ENCODE assay signal across 8 mouse cellular contexts in the genomic region with DNA sequence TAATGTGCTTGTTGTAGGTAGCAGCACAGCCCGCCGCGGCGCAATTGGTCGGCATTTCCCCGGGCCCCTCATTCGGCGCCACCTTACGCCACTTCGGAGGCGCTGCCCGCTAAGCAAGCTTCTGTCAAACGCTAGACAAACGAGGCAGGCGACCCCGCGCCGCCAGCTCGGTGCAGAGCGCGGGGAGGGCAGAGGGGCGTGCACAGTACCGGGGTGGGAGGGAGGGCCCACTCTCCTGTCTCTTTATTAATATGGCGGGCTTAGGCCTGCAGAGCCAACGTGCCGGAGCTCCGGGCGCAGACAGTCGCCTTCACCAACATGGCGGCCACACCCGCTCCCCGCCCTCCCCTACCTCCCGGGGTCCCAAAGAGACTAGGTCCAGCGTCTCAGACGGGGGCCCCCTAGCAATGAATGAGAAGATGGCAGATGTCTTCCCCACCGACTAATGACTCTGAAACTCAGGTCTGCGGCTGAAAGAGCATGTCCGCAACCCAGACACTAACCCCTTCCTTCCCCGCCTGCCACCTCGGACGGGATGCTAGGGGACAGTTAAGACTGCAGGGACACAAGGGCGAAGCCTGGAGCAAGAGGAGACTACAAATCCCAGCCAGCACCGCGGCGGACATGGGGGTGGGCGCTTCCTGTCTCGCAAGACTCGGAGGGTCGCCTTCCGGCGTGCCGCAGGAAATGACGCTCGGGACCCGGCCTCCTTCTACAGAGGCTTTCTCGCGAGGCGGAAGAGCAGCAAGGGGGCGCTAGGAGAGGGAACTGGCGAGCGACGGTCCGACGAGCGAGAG. TPM values are rescaled to one million over a fixed set of nuclear protein-coding genes. Genes with fewer than 3 reads are reported as not detected.
DNase-seq lines count a peak whose midpoint lies in the region; ATAC-seq and TF ChIP-seq lines count a peak whose summit lies in the region.

Gene Thap2, minus strand, starts transcription at position 223 of the 797 bp plus-strand sequence.
Gene Zfc3h1, plus strand, starts transcription at position 739 of the 797 bp plus-strand sequence.

- peak; percentile 75 for TF ChIP-seq CTCF in bone marrow, adult 2 months (IDR thresholded peaks at IDR 0.05; ENCODE audit: control insufficient read depth, insufficient read depth, low read length)
- peak; percentile 86 for TF ChIP-seq CTCF in midbrain, postnatal 0 days (IDR thresholded peaks at IDR 0.05)

- H3K9me3 ChIP-seq in embryonic facial prominence, embryonic 15.5 days (replicated peaks): no peaks in the 10 kb centered on the region
- no peaks in the 10 kb centered on the region for H3K9me3 ChIP-seq in limb, embryonic 14.5 days (ENCODE audit: control insufficient read depth, low read length)
- no peaks in the 10 kb centered on the region for H3K9me3 ChIP-seq in midbrain, postnatal 0 days (ENCODE audit: low read length)

- 0 out of 2 replicates have a peak, but pooled peaks cover 3% of the 10 kb centered on the region for H3K36me3 ChIP-seq in embryonic facial prominence, embryonic 15.5 days
- H3K36me3 ChIP-seq in limb, embryonic 14.5 days (ENCODE audit: control insufficient read depth, insufficient read depth, low read length): peaks cover 22% of the 10 kb centered on the region
- no peaks in the 10 kb centered on the region for H3K36me3 ChIP-seq in midbrain, postnatal 0 days (ENCODE audit: insufficient read depth, low read length)

- H3K27ac ChIP-seq in bone marrow, adult 2 months (ENCODE audit: control insufficient read depth, insufficient read depth, low read depth, low read length, poor library complexity): peak within 1 kb of the TSS; percentile 98
- peak within 1 kb of the TSS; percentile 99 for H3K27ac ChIP-seq in embryonic facial prominence, embryonic 15.5 days (replicated peaks)
- H3K27ac ChIP-seq in limb, embryonic 14.5 days (replicated peaks; ENCODE audit: low read depth, low read length): peak within 1 kb of the TSS; percentile 99
- peak within 1 kb of the TSS; percentile 97 for H3K27ac ChIP-seq in midbrain, postnatal 0 days (ENCODE audit: low read depth, low read length)

- peak within 1 kb of the TSS; percentile 58 for H3K4me2 ChIP-seq in embryonic facial prominence, embryonic 15.5 days (replicated peaks)
- peak within 1 kb of the TSS; percentile 65 for H3K4me2 ChIP-seq in limb, embryonic 14.5 days (replicated peaks; ENCODE audit: low read depth, low read length, severe bottlenecking)
- H3K4me2 ChIP-seq in midbrain, postnatal 0 days (ENCODE audit: low read depth, low read length, poor library complexity, severe bottlenecking): peak within 1 kb of the TSS; percentile 71

- no peaks in the 10 kb centered on the region for H3K27me3 ChIP-seq in embryonic facial prominence, embryonic 15.5 days
- H3K27me3 ChIP-seq in limb, embryonic 14.5 days (ENCODE audit: control insufficient read depth, insufficient read depth, low read length): no peaks in the 10 kb centered on the region
- no peaks in the 10 kb centered on the region for H3K27me3 ChIP-seq in midbrain, postnatal 0 days (ENCODE audit: insufficient read depth, low read length)

- DNase-seq in 416B (ENCODE audit: low read depth): peak; percentile 99
- DNase-seq in heart, adult 8-10 months (ENCODE audit: low spot score): peak; percentile 98
- peak; percentile 99 for DNase-seq in kidney, adult 9 months
- peak; percentile 99 for DNase-seq in limb, embryonic 14.5 days (ENCODE audit: low spot score)
- DNase-seq in midbrain, postnatal 0 days (ENCODE audit: low spot score): peak; percentile 99
- DNase-seq in spleen, postnatal 14 days (ENCODE audit: low spot score in 2 of 2): peak; percentile 94 to 96

- H3K9ac ChIP-seq in embryonic facial prominence, embryonic 15.5 days: peak within 1 kb of the TSS; percentile 87
- H3K9ac ChIP-seq in limb, embryonic 14.5 days (ENCODE audit: low read depth, low read length, severe bottlenecking): peak within 1 kb of the TSS; percentile 96
- H3K9ac ChIP-seq in midbrain, postnatal 0 days (replicated peaks; ENCODE audit: low read length, poor library complexity, severe bottlenecking): peak within 1 kb of the TSS; percentile 87

- no peaks in the 10 kb centered on the region for H3K4me1 ChIP-seq in bone marrow, adult 2 months (ENCODE audit: control insufficient read depth, insufficient read depth, low read length)
- H3K4me1 ChIP-seq in embryonic facial prominence, embryonic 15.5 days: peaks cover 22% of the 10 kb centered on the region
- H3K4me1 ChIP-seq in limb, embryonic 14.5 days (ENCODE audit: control insufficient read depth, insufficient read depth, low read length): peaks cover 22% of the 10 kb centered on the region
- peaks cover 11% of the 10 kb centered on the region for H3K4me1 ChIP-seq in midbrain, postnatal 0 days (ENCODE audit: insufficient read depth, low read length)

- WGBS in bone marrow, adult 2 months: under 1% methylated on average over 65 of the region's 65 CpGs
- under 1% methylated on average over 65 of the region's 65 CpGs for WGBS in embryonic facial prominence, embryonic 15.5 days
- under 1% methylated on average over 52 of the region's 65 CpGs for WGBS in limb, embryonic 14.5 days
- WGBS in midbrain, postnatal 0 days: under 1% methylated on average over 62 of the region's 65 CpGs

- TF ChIP-seq POLR2A in bone marrow, adult 2 months (IDR thresholded peaks at IDR 0.05; ENCODE audit: borderline replicate concordance, control insufficient read depth, low read depth, low read length): peak; percentile 97
- TF ChIP-seq POLR2A in limb, embryonic 14.5 days (IDR thresholded peaks at IDR 0.05; ENCODE audit: borderline replicate concordance, extremely low read depth, insufficient read depth, insufficient read length): no peak; the same call in 1 of the 2 replicates

- peak; percentile 99 for ATAC-seq in embryonic facial prominence, embryonic 15.5 days (ENCODE audit: insufficient number of reproducible peaks, low FRiP score, low TSS enrichment, low read depth)
- peak; percentile 96 for ATAC-seq in limb, embryonic 14.5 days (ENCODE audit: low FRiP score, low read depth)
- peak; percentile 97 for ATAC-seq in midbrain, postnatal 0 days (ENCODE audit: low FRiP score)

- H3K4me3 ChIP-seq in bone marrow, adult 2 months (replicated peaks; ENCODE audit: control insufficient read depth, low read depth, low read length): peak within 1 kb of the TSS; percentile 92
- H3K4me3 ChIP-seq in embryonic facial prominence, embryonic 15.5 days (replicated peaks): peak within 1 kb of the TSS; percentile 94
- peak within 1 kb of the TSS; percentile 96 for H3K4me3 ChIP-seq in limb, embryonic 14.5 days (replicated peaks; ENCODE audit: low read length)
- H3K4me3 ChIP-seq in midbrain, postnatal 0 days (ENCODE audit: low read depth, low read length): peak within 1 kb of the TSS; percentile 89

RNA-seq across cellular contexts. Expression of gene Thap2, which starts in this region (rescaled TPM):
- polyA plus RNA-seq in bone marrow, adult 2 months (2011; ENCODE audit: insufficient read depth, insufficient read length, low replicate concordance, missing spikeins): 3.1 and 4.7 TPM in 2 replicates
- polyA plus RNA-seq in embryonic facial prominence, embryonic 15.5 days (2015; fragmentation: Nextera tagmentation; extraction: Ambion mirVana): 22.4 and 24.3 TPM in 2 replicates
- 10 to 100 TPM in 1 of 4 experiments, 1 to 10 TPM in 3; 5.2 to 10.6 (median 7.1) TPM for total RNA-seq in heart, adult 8-10 months (2022)
- polyA plus RNA-seq in limb, embryonic 14.5 days (2012; rRNA removed): 12.5 and 12.9 TPM in 2 replicates
- 17.1 and 20.1 TPM in 2 replicates for polyA plus RNA-seq in limb, embryonic 14.5 days (2014; fragmentation: Nextera tagmentation; extraction: Ambion mirVana)
- total RNA-seq in midbrain, postnatal 0 days (2014; rRNA removed): 10.4 and 12.2 TPM in 2 replicates
- 9.1 and 9.9 TPM in 2 replicates for polyA plus RNA-seq in midbrain, postnatal 0 days (2015; fragmentation: Nextera tagmentation; extraction: Ambion mirVana)

RNA-seq across cellular contexts. Expression of gene Zfc3h1, which starts in this region (rescaled TPM):
- polyA plus RNA-seq in bone marrow, adult 2 months (2011; ENCODE audit: insufficient read depth, insufficient read length, low replicate concordance, missing spikeins): 31.1 and 36.1 TPM in 2 replicates
- 22.0 and 23.7 TPM in 2 replicates for polyA plus RNA-seq in embryonic facial prominence, embryonic 15.5 days (2015; fragmentation: Nextera tagmentation; extraction: Ambion mirVana)
- 10 to 100 TPM; 11.2 to 14.3 (median 13.8) TPM for total RNA-seq in heart, adult 8-10 months (2022)
- polyA plus RNA-seq in limb, embryonic 14.5 days (2012; rRNA removed): 141 and 150 TPM in 2 replicates
- 30.5 and 31.8 TPM in 2 replicates for polyA plus RNA-seq in limb, embryonic 14.5 days (2014; fragmentation: Nextera tagmentation; extraction: Ambion mirVana)
- 43.2 and 50.1 TPM in 2 replicates for total RNA-seq in midbrain, postnatal 0 days (2014; rRNA removed)
- 8.1 and 10.6 TPM in 2 replicates for polyA plus RNA-seq in midbrain, postnatal 0 days (2015; fragmentation: Nextera tagmentation; extraction: Ambion mirVana)

Comparison
In these comparisons a context has a peak if more than half of its experiments do, and no peak if none do; other contexts are left out.
1. Peak in every context shown above with its lines: DNase-seq, ATAC-seq, H3K4me3 ChIP-seq and H3K27ac ChIP-seq.